Mouse (Mus musculus) CD4-positive, CD25-positive, alpha-beta regulatory T cell, adult 9 weeks (primary cell): ENCODE measurements around the gene Ube3a. TPM values are rescaled to one million over a fixed set of nuclear protein-coding genes. Genes with fewer than 3 reads are reported as not detected.

Experiments used
- polyA plus RNA-seq: library from polyadenylated mRNA; unstranded; fragments of 100-300 nt; shearing (Covaris generic); gene quantifications from one replicate; pipeline ENCODE4 v1.2.1, GENCODE M21; 2017

The Ube3a gene
- polyA plus RNA-seq = 49.0 TPM

DNA sequence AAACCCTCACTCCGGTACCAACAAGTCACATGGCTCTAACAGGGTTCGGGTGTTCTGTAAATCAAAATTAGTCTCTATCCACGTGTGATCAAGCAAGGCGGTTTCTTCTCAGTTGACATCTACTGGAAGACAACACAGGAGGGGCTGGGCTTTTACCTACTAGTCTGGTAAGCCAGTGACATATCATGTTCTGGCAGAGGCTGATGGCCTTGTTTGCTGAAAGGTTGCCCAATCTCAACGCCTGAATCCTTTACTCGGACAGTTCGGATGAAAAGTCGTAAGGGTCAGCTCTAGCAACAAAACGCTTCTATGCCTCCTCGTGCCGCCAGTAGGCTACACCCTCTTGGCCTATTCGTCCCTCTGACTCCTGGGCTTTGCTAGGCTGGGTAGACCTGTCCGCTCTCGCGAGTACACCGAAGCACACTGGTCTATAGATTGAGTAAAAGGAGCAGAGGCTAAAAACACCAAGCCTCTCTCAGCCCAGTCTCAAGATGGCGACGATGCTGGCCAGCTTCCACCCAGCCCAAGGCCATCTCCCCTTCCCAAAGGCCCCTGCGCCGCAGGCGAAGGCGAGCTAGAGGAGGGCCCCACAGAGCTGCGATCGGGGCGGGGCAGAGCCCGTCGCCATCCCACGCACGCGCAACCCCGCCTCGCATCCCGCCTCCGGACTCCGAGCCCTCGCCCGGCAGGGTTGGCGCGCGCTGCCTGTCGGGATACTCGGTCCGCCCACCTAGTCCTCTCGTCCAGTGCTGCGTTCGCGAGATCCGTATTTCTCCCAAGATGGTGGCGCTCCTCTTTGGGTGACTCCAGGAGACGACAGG lies at the start of gene Ube3a:
TSS of gene Ube3a (plus strand) at position 706 of the 821 bp plus-strand sequence.

